Mouse (Mus musculus) ovary, postnatal 36 days (tissue): ENCODE measurements around the gene Ovol1.
A peak's percentile ranks its signal among the peaks of the same experiment; 100 is the strongest.

Source experiments
- DNase-seq: peaks from one replicate; pipeline ENCODE4 v3.0.0; 2022; ENCODE audit warnings: low spot score, mixed read lengths

Gene Ovol1

GRCm38 (mm10) chr19:5518721-5519120 lies 41.7 kb downstream of the Ovol1 start:
- DNase-seq = no peak

- DNase-seq = no peak
Observed at GRCm38 (mm10) chr19:5516906-5517505, 43.4 kb downstream of the Ovol1 start.

DNA sequence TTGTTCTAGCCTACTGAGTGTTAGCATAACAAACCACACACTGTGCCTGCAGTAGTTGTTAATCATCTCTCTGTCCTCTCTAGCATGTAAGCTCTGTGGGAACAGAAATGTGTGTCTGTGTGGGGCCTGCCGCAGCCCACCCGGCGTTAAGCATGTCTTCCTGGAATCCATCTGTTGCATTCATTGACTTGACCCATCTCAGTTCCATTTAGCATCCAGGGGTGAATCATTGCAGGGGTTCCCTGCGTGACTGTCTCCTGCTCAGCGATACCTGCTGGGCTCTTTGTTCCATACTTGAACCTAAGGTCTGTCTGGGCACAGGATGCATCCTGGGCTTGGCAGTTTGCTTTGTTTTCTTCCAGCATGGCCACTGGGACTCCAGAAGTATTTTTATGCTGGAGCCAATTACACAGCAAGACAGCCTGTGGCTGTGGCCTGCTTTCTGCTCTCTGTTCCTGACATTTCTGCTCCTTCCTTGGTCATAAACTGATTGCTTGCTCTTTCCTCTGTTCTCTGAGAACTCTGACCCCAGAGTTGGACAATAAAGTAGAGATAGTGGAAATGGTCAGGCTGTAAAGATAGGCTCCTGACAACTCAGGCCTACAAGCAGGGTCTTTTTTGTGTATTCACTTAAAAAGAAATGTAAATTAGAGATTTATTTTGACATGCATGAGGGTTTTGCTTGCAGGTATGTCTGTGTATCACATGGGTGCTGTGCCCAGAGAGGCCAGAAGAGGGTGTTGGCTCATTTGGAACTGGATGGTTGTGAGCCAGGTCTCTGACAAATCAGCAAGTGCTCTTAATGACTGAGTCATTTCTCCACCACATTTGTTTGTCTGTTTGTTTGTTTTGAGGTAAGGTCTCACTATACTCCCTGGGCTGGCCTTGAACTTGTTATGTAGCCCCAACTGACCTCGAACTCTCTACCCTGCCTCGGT lies 44.3 kb downstream of the Ovol1 start:
- DNase-seq = no peak

DNA sequence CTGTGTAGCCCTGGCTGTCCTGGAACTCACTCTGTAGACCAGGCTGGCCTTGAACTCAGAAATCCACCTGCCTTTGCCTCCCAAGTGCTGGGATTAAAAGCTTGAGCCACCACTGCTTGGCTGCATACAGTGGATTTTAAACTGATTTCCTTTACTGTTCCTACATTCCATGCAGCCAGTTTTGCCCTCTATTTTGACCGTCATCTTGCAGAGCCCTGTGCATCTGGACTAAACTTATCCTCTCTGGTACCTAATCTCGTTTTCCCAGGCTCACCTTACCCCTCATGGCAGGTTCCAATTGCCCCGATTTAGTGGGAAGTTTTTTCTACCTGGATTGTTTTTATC lies 47.5 kb downstream of the Ovol1 start:
- no peak for DNase-seq

- no peak for DNase-seq
Observed at GRCm38 (mm10) chr19:5512091-5513004, 48.1 kb downstream of the Ovol1 start.

DNA sequence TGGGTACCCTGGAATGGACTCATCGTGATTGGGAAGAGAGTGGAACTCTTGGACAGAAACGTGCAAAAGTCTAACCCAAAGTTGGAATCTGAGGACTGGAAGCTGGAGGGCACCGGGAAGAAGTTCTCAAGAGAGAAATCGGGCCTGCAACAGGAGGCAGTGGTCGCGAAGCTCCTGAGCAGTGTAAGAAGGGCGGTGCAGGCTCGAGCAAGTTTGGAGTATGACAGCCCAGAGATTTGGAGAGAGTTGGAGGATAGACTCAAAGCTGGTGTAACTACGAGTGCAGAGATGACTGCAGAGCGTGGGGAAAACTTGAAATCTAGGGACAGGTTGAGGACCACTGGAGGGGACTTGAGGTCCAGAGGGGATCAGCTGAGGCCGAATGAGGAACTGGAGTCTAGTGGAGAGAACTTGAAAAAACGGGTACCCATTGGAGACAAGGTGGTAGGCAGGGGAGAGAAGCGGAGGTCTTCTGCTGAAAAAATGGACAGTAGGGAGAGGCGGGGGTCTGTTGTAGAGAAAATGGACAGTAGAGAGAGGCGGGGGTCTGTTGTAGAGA lies 49.3 kb downstream of the Ovol1 start:
- DNase-seq = no peak

DNA sequence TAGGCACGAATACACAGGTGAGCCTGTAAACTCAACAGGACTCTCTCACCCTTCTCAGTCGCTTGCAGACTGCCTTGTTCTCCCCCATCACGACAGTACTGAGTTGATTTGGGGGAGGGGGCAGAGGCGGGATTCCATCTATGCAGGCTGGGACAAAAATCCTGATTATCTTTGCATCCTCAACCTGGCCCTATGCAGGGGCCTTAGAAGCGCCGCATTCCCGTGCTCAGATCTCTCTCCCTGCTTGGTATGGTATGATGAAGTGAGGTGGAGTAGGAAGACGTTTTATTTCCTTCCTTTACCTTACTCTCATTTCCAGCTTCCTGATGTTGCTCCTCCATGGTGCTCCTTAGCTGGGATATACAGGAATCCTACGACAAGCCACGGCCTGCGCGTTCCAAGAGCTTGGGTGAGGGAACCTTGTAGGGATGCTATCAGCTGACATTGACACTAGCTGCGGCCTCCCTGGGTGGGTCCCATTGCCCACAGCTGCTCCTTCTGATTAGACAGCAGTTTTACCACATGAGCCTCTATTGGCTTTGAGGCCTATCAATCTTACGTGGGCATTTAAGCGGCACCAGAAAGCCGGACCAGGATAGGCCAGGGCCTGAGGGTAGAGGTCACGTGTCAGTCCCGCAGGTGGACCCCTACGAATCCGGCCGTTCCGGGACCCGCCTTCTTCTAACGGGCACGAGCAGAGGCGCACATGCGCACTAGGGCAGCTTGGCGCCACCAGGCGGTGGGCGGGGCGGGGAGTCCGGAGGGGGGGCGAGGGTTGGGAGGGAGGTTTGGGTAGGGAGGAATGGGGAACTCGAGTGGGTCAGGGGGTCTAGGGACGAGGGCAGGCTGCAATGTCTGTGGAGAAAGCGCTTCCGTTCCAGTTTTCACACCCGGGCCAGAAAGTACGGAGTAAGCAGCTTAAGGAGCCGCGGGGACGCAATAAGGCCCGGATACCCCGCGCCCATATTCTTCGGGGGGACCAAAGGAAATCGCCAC lies 50.1 kb downstream of the Ovol1 start, which contains the start of gene Snx32:
Gene Snx32, minus strand, starts transcription at position 508 of the 996 bp plus-strand sequence.
- DNase-seq = peak; percentile 96

- DNase-seq = no peak
Observed at GRCm38 (mm10) chr19:5503687-5504086, 56.8 kb downstream of the Ovol1 start, which contains the start of gene 1700020D05Rik. Gene 1700020D05Rik (minus strand): TSS chr19:5503787.

- DNase-seq = no peak
Observed at GRCm38 (mm10) chr19:5500330-5500875, 60.0 kb downstream of the Ovol1 start.
